Mouse (Mus musculus) T-helper 17 cell (primary cell): ENCODE results near the gene Sec16b.

Source experiments
- in situ Hi-C, 2 experiments: fragments of 300-600 bp; cut with MboI, MseI; formaldehyde crosslinking; loops; 1 replicate in 1 of 2; 2 replicates in 1 of 2; pipeline ENCODE4 v1.15.1; 2025; ENCODE audit warnings: high pct_unique_total_duplicates in 2 of 2

Sec16b gene

GRCm38 (mm10) chr1:157556439-157556838 lies 49.9 kb downstream of the Sec16b start:
- in situ Hi-C loops: loop anchor here (10.0 kb wide), 3 partner anchors 1098 to 1578 kb away; no protein-coding TSS in a partner anchor

- in situ Hi-C loops: loop anchor here (10.0 kb wide), 3 partner anchors 1097 to 1577 kb away; no protein-coding TSS in a partner anchor
Observed at GRCm38 (mm10) chr1:157558145-157558544, 51.6 kb downstream of the Sec16b start.

GRCm38 (mm10) chr1:157559986-157560385 lies 53.5 kb downstream of the Sec16b start:
- in situ Hi-C loops: loop anchor here (5.0 to 10.0 kb wide), 4 partner anchors 1095 to 1575 kb away; no protein-coding TSS in a partner anchor

- in situ Hi-C loops: loop anchor here in 1 of 2 experiments (5.0 kb wide), 1 partner anchor 1376 kb away; no protein-coding TSS in a partner anchor
Observed at GRCm38 (mm10) chr1:157560654-157561386, 54.3 kb downstream of the Sec16b start.

GRCm38 (mm10) chr1:157567819-157568218 lies 61.3 kb downstream of the Sec16b start:
- in situ Hi-C loops: no loop called here

- in situ Hi-C loops: no loop called here
Observed at GRCm38 (mm10) chr1:157569263-157570090, 62.9 kb downstream of the Sec16b start.

- in situ Hi-C loops: no loop called here
Observed at GRCm38 (mm10) chr1:157575316-157575715, 68.8 kb downstream of the Sec16b start.

- in situ Hi-C loops: no loop called here
Observed at GRCm38 (mm10) chr1:157578336-157578735, 71.8 kb downstream of the Sec16b start.

GRCm38 (mm10) chr1:157586556-157586955 lies 80.0 kb downstream of the Sec16b start:
- in situ Hi-C loops: no loop called here

- in situ Hi-C loops: no loop called here
Observed at GRCm38 (mm10) chr1:157592039-157592438, 85.5 kb downstream of the Sec16b start.

- in situ Hi-C loops: no loop called here
Observed at GRCm38 (mm10) chr1:157594561-157594960, 88.0 kb downstream of the Sec16b start.

GRCm38 (mm10) chr1:157595165-157595564 lies 88.6 kb downstream of the Sec16b start:
- in situ Hi-C loops: no loop called here

- in situ Hi-C loops: no loop called here
Observed at GRCm38 (mm10) chr1:157604513-157604912, 98.0 kb downstream of the Sec16b start.
